Mouse (Mus musculus): ENCODE data around the gene Nol11.

The Nol11 gene

GRCm38 (mm10) chr11:107188565-107189552 is at the start of gene Nol11:
Gene Nol11 (minus strand): TSS chr11:107189381.
- peak; percentile 98 for DNase-seq (ENCODE audit: low read depth, low spot score)

- no peak for DNase-seq (ENCODE audit: low read depth, low spot score)
Observed at GRCm38 (mm10) chr11:107238506-107238905, 49.3 kb upstream of the Nol11 start.

- no peak for DNase-seq (ENCODE audit: low read depth, low spot score)
Observed at GRCm38 (mm10) chr11:107237532-107237931, 48.4 kb upstream of the Nol11 start.

- DNase-seq (ENCODE audit: low read depth, low spot score) = no peak
Observed at GRCm38 (mm10) chr11:107233252-107233890, 44.2 kb upstream of the Nol11 start.

GRCm38 (mm10) chr11:107230128-107230527 is 40.9 kb upstream of the Nol11 start:
- DNase-seq (ENCODE audit: low read depth, low spot score) = no peak

GRCm38 (mm10) chr11:107226431-107226830 is 37.2 kb upstream of the Nol11 start:
- no peak for DNase-seq (ENCODE audit: low read depth, low spot score)

GRCm38 (mm10) chr11:107226013-107226412 is 36.8 kb upstream of the Nol11 start:
- no peak for DNase-seq (ENCODE audit: low read depth, low spot score)

GRCm38 (mm10) chr11:107225301-107225700 is 36.1 kb upstream of the Nol11 start:
- DNase-seq (ENCODE audit: low read depth, low spot score) = no peak

- no peak for DNase-seq (ENCODE audit: low read depth, low spot score)
Observed at GRCm38 (mm10) chr11:107223667-107224214, 34.6 kb upstream of the Nol11 start.

- DNase-seq (ENCODE audit: low read depth, low spot score) = no peak
Observed at GRCm38 (mm10) chr11:107223169-107223561, 34.0 kb upstream of the Nol11 start.

GRCm38 (mm10) chr11:107222531-107223168 is 33.5 kb upstream of the Nol11 start:
- DNase-seq (ENCODE audit: low read depth, low spot score) = no peak

- peak; percentile 7 for DNase-seq (ENCODE audit: low read depth, low spot score)
Observed at GRCm38 (mm10) chr11:107215111-107215510, 25.9 kb upstream of the Nol11 start.

GRCm38 (mm10) chr11:107213745-107214144 is 24.6 kb upstream of the Nol11 start:
- DNase-seq (ENCODE audit: low read depth, low spot score) = peak; percentile 75

- no peak for DNase-seq (ENCODE audit: low read depth, low spot score)
Observed at GRCm38 (mm10) chr11:107209818-107210217, 20.6 kb upstream of the Nol11 start.

GRCm38 (mm10) chr11:107201773-107202172 is 12.6 kb upstream of the Nol11 start:
- DNase-seq (ENCODE audit: low read depth, low spot score) = no peak

- DNase-seq (ENCODE audit: low read depth, low spot score) = no peak
Observed at GRCm38 (mm10) chr11:107199281-107199680, 10.1 kb upstream of the Nol11 start.

- DNase-seq (ENCODE audit: low read depth, low spot score) = no peak
Observed at GRCm38 (mm10) chr11:107195334-107195733, 6.2 kb upstream of the Nol11 start.

- no peak for DNase-seq (ENCODE audit: low read depth, low spot score)
Observed at GRCm38 (mm10) chr11:107190376-107190775, 1.2 kb upstream of the Nol11 start.

GRCm38 (mm10) chr11:107183777-107184176 is 5.4 kb downstream of the Nol11 start:
- no peak for DNase-seq (ENCODE audit: low read depth, low spot score)

GRCm38 (mm10) chr11:107161215-107161614 is 28.0 kb downstream of the Nol11 start:
- no peak for DNase-seq (ENCODE audit: low read depth, low spot score)

GRCm38 (mm10) chr11:107159034-107159433 is 30.1 kb downstream of the Nol11 start:
- DNase-seq (ENCODE audit: low read depth, low spot score) = peak; percentile 47

All from CD4-positive helper T cell, adult 2 months (primary cell).